Mouse (Mus musculus) G1E (cell line): Measurements from ENCODE around the gene Rrp9. TPM values are rescaled to one million over a fixed set of nuclear protein-coding genes. Genes with fewer than 3 reads are reported as not detected.
A peak's percentile ranks its signal among the peaks of the same experiment; 100 is the strongest.

ENCODE experiments used
- ATAC-seq: 2 replicates; pipeline ENCODE4 v1.8.0; 2016; ENCODE audit warnings: mild to moderate bottlenecking; ENCODE audit not compliant: insufficient number of reproducible peaks, poor library complexity, low FRiP score, severe bottlenecking; ENCODE audit errors: extremely low read depth
- DNase-seq: peaks from one replicate; pipeline ENCODE4 v3.0.0; 2012; ENCODE audit warnings: low spot score
- H3K27me3 ChIP-seq: 2 replicates; pipeline ENCODE4 v1.6.1; 2012; ENCODE audit warnings: mild to moderate bottlenecking, low read length, inconsistent platforms; ENCODE audit not compliant: insufficient read depth
- H3K36me3 ChIP-seq: replicated peaks from 2 replicates; pipeline ENCODE3; 2012; ENCODE audit warnings: mild to moderate bottlenecking, inconsistent platforms
- H3K4me1 ChIP-seq: 2 replicates; pipeline ENCODE4 v1.6.1; 2012; ENCODE audit warnings: low read depth, low read length, inconsistent platforms, mixed read lengths; ENCODE audit not compliant: insufficient read depth
- H3K4me3 ChIP-seq: 2 replicates; pipeline ENCODE4 v1.5.1; 2012; ENCODE audit warnings: low read depth, mild to moderate bottlenecking, inconsistent platforms, low read length, moderate library complexity, mixed read lengths
- H3K9me3 ChIP-seq: replicated peaks from 2 replicates; pipeline ENCODE4 v1.6.1; 2012; ENCODE audit warnings: inconsistent platforms
- CTCF ChIP-seq: IDR thresholded peaks from 2 replicates; pipeline ENCODE4 v1.5.1; 2012; ENCODE audit warnings: low read depth, low read length, inconsistent platforms, mixed read lengths
- GATA1 ChIP-seq: IDR thresholded peaks from 2 replicates; pipeline ENCODE4 v1.6.1; 2012; ENCODE audit warnings: borderline replicate concordance, low read length, inconsistent platforms, mixed read lengths
- GATA2 ChIP-seq: IDR thresholded peaks from 2 replicates; pipeline ENCODE4 v1.6.1; 2012; ENCODE audit warnings: low read depth, low read length, inconsistent platforms, borderline replicate concordance
- POLR2AphosphoS5 ChIP-seq: IDR thresholded peaks from 2 replicates; pipeline ENCODE4 v1.6.1; 2012; ENCODE audit warnings: low read depth, low read length, inconsistent platforms; ENCODE audit not compliant: insufficient replicate concordance
- TAL1 ChIP-seq: conservative IDR thresholded peaks from 2 replicates; pipeline ENCODE4 v1.6.1; 2012; ENCODE audit warnings: low read depth, low read length, inconsistent platforms, mixed read lengths
- polyA plus RNA-seq: library from polyadenylated mRNA; stranded (reverse); fragments of >175 nt; gene quantifications from 2 replicates; pipeline ENCODE4 v1.2.3, GENCODE M21; 2012
- total RNA-seq, 2 experiments: library from RNA; stranded (forward) in 1 of 2; stranded (reverse) in 1 of 2; fragments of 200-1000 nt in 1 of 2; fragments of >200 nt in 1 of 2; fragmentation: Nextera tagmentation in 1 of 2; gene quantifications; 2 replicates each; pipeline ENCODE4 v1.2.3; 2014 to 2017

The Rrp9 gene
- 25.7 and 45.8 TPM in 2 replicates for total RNA-seq (2014; fragmentation: Nextera tagmentation)
- total RNA-seq (2017): 32.6 and 39.2 TPM in 2 replicates
- polyA plus RNA-seq: 357 and 455 TPM in 2 replicates

GRCm38 (mm10) chr9:106475663-106476001, at the start of gene Rrp9:
Gene Rrp9 (plus strand): TSS chr9:106475963.
- TF ChIP-seq GATA1 (no peak), CTCF (no peak), GATA2 (no peak), TAL1 (no peak), POLR2AphosphoS5 (no peak)
- no peak for ATAC-seq
- DNase-seq: no peak
- no peaks in the 10 kb centered on the region for H3K9me3 ChIP-seq
- H3K36me3 ChIP-seq: peaks cover 22% of the 10 kb centered on the region
- H3K4me3 ChIP-seq: peak within 1 kb of the TSS; percentile 82; the same call in 1 of the 2 replicates
- peaks cover 59% of the 10 kb centered on the region for H3K4me1 ChIP-seq
- H3K27me3 ChIP-seq: peaks cover 25% of the 10 kb centered on the region

- TF ChIP-seq CTCF (no peak), TAL1 (no peak), POLR2AphosphoS5 (no peak), GATA1 (no peak), GATA2 (no peak)
- peaks cover 34% of the 10 kb centered on the region for H3K4me1 ChIP-seq
- ATAC-seq (no peak), DNase-seq (no peak)
- no peaks in the 10 kb centered on the region for H3K9me3 ChIP-seq
- 0 out of 2 replicates have a peak, but pooled peaks cover 3% of the 10 kb centered on the region for H3K27me3 ChIP-seq
- H3K36me3 ChIP-seq: peaks cover 38% of the 10 kb centered on the region
- H3K4me3 ChIP-seq: peak overlapping the region; percentile 92
Observed at GRCm38 (mm10) chr9:106428719-106429220, 47.0 kb upstream of the Rrp9 start.

DNA sequence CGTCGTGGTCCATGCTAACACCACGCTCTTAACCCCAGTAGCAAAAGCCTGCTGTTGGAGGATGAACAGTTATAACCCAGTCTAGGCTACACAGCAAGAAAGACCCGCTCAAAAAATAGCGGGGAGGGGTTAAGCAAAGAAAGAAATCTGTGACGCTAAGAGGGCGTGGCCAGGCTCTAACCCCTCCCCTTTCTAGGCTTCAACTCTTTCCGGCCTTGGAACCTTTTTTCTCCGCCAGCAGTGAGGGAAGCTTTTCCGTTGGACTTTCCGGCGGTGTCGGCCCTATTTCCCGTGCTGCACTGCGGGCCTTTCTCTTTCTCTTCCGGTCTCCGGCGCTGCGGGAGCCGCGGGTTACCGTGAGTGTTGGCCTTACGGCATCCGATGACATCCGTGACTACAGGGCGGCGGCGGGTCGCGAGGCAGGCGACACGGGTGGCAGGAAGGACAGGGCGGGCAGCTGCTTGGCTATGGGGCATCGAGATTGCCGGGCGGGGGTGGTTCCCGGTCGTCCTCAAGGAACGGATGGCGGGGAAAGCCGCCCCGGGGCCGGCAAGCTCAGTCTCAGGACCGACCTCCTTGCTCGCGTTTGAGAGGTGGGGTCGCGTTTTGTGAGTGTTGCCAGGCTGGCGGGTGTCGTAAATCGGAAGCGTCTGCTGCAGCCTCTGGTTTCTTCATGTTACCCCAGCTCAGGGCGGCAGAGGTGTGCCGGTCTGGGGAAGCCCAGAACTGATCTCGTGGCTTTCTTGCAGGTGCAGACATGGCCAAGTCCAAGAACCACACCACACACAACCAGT, 46.3 kb upstream of the Rrp9 start, which contains the start of gene Rpl29:
Gene Rpl29 (plus strand): TSS at position 234 of the 794 bp plus-strand sequence.
- H3K36me3 ChIP-seq: peaks cover 44% of the 10 kb centered on the region
- H3K4me1 ChIP-seq: peaks cover 40% of the 10 kb centered on the region
- no peaks in the 10 kb centered on the region for H3K9me3 ChIP-seq
- H3K27me3 ChIP-seq: 0 out of 2 replicates have a peak, but pooled peaks cover 3% of the 10 kb centered on the region
- peak within 1 kb of the TSS; percentile 92 for H3K4me3 ChIP-seq
- ATAC-seq (peak; percentile 86), DNase-seq (no peak)
- TF ChIP-seq POLR2AphosphoS5 (no peak), GATA1 (no peak), TAL1 (no peak), CTCF (no peak), GATA2 (no peak)

DNA sequence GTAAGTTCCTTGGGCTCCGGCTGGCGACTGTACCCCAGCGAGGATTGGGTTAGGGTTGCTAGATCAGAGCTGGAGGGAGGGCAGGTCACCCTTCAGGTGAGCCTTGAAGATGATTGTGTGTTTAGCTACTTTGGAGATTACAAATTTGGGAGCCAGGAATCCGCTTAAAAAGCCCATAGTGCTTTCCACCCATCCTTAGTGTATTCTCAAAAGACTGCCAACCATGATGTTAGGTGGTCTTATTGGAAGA, 45.8 kb upstream of the Rrp9 start:
- 0 out of 2 replicates have a peak, but pooled peaks cover 3% of the 10 kb centered on the region for H3K27me3 ChIP-seq
- H3K9me3 ChIP-seq: no peaks in the 10 kb centered on the region
- TF ChIP-seq GATA2: no peak
- TF ChIP-seq TAL1: no peak
- TF ChIP-seq GATA1: no peak
- TF ChIP-seq CTCF: no peak
- no peak for TF ChIP-seq POLR2AphosphoS5
- DNase-seq (no peak), ATAC-seq (no peak)
- H3K4me1 ChIP-seq: peaks cover 45% of the 10 kb centered on the region
- peak overlapping the region; percentile 92 for H3K4me3 ChIP-seq
- H3K36me3 ChIP-seq: peaks cover 50% of the 10 kb centered on the region

DNA sequence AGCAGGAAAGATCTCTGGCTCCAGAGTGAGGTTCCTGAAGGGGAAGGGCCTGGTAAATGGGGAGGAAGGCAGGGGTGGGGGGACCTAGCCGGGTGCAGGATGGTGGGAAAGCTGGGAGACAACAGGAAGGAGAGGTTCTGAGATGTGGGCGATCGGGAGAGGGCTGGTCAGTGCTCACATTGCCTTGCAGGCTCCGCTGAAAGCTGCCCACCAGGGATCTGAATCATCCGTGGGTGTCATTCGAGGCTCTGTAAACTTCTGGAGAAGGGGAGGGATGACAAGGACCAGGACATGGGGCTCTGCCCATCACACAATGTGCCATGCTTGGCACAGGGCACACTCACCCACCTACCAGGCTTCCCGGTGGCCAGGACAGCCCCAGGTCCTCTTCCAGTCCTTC, 42.4 kb upstream of the Rrp9 start:
- Histone ChIP-seq H3K36me3 (peaks cover 69% of the 10 kb centered on the region), H3K9me3 (no peaks in the 10 kb centered on the region), H3K27me3 (no peaks in the 10 kb centered on the region), H3K4me1 (peaks cover 75% of the 10 kb centered on the region), H3K4me3 (peak overlapping the region; percentile 21; the same call in 1 of the 2 replicates)
- no peak for ATAC-seq
- TF ChIP-seq GATA1 (no peak), GATA2 (no peak), TAL1 (no peak), POLR2AphosphoS5 (no peak; the same call in 1 of the 2 replicates), CTCF (no peak)
- DNase-seq: no peak

GRCm38 (mm10) chr9:106436566-106436965, 39.2 kb upstream of the Rrp9 start:
- DNase-seq (no peak), ATAC-seq (no peak)
- Histone ChIP-seq H3K27me3 (no peaks in the 10 kb centered on the region), H3K9me3 (no peaks in the 10 kb centered on the region), H3K4me1 (peaks cover 70% of the 10 kb centered on the region), H3K4me3 (peak overlapping the region; percentile 36; the same call in 1 of the 2 replicates), H3K36me3 (peaks cover 61% of the 10 kb centered on the region)
- no peak for TF ChIP-seq GATA2
- TF ChIP-seq POLR2AphosphoS5: no peak
- no peak for TF ChIP-seq CTCF
- no peak for TF ChIP-seq GATA1
- TF ChIP-seq TAL1: no peak
